Mouse (Mus musculus): ENCODE results near the gene Zkscan1. TPM values are rescaled to one million over a fixed set of nuclear protein-coding genes. Genes with fewer than 3 reads are reported as not detected.

The Zkscan1 gene
- total RNA-seq, 2 experiments from 2014 or later, result 17.8 to 18.0 TPM

GRCm38 (mm10) chr5:138116255-138117198 is 31.6 kb downstream of the Zkscan1 start, which contains the start of gene Zscan21:
Zscan21 (plus strand) TSS chr5:138116903.
- DNase-seq, result peak; percentile 90 to 93
- intact Hi-C loops (cut with DNase I), result no loop called here

GRCm38 (mm10) chr5:138117199-138118015 is 32.5 kb downstream of the Zkscan1 start:
- intact Hi-C loops (cut with DNase I), result no loop called here
- no peak for DNase-seq

- DNase-seq, result no peak
- intact Hi-C loops (cut with DNase I), result no loop called here
Measured at GRCm38 (mm10) chr5:138118041-138118440, 33.2 kb downstream of the Zkscan1 start.

- intact Hi-C loops (cut with DNase I), result loop anchor here (10.0 kb wide), 1 partner anchor 338 kb away; no protein-coding TSS in a partner anchor
Measured at GRCm38 (mm10) chr5:138132425-138133064, 47.7 kb downstream of the Zkscan1 start.

GRCm38 (mm10) chr5:138137257-138137656 is 52.4 kb downstream of the Zkscan1 start:
- intact Hi-C loops (cut with DNase I), result loop anchor here (10.0 kb wide), 1 partner anchor 342 kb away; no protein-coding TSS in a partner anchor

More at GRCm38 (mm10) chr5:138132425-138133064, 47.7 kb downstream of the Zkscan1 start:
- DNase-seq, result no peak

GRCm38 (mm10) chr5:138137935-138138549 is 53.2 kb downstream of the Zkscan1 start:
- DNase-seq, result peak; percentile 4 to 51
- intact Hi-C loops (cut with DNase I), result loop anchor here (2.0 to 10.0 kb wide), 2 partner anchors 251 to 343 kb away; no protein-coding TSS in a partner anchor

More at GRCm38 (mm10) chr5:138137257-138137656, 52.4 kb downstream of the Zkscan1 start:
- no peak for DNase-seq

GRCm38 (mm10) chr5:138138585-138138984 is 53.7 kb downstream of the Zkscan1 start:
- no peak for DNase-seq
- intact Hi-C loops (cut with DNase I), result loop anchor here (2.0 to 10.0 kb wide), 2 partner anchors 252 to 344 kb away; no protein-coding TSS in a partner anchor

- intact Hi-C loops (cut with DNase I), result loop anchor here (10.0 kb wide), 1 partner anchor 370 kb away; the partner anchor contains the start of genes Mepce and Zcwpw1
Measured at GRCm38 (mm10) chr5:138154390-138154789, 69.5 kb downstream of the Zkscan1 start.

GRCm38 (mm10) chr5:138155443-138155976 is 70.6 kb downstream of the Zkscan1 start, which contains the start of gene Zfp113:
Zfp113 (minus strand) TSS chr5:138155744.
- intact Hi-C loops (cut with DNase I), result loop anchor here (5.0 to 10.0 kb wide), 2 partner anchors 268 to 371 kb away; partner anchors contain the start of genes Mepce and Zcwpw1
- DNase-seq, result peak; percentile 83 to 87

More at GRCm38 (mm10) chr5:138154390-138154789, 69.5 kb downstream of the Zkscan1 start:
- DNase-seq, result no peak

Other genes with a start within 250 kb of the Zkscan1 start
- gene Pilra, start 248.8 kb upstream of the Zkscan1 start, total RNA-seq (2021), result 1 to 10 TPM; 1.3 to 2.4 TPM
- 1 to 10 TPM in 1 of 2 experiments, under 1 TPM in 1; 0.44 to 1.5 TPM for gene Pilrb1, start 227.0 kb upstream of the Zkscan1 start, total RNA-seq (2021)
- gene Pilrb2, start 213.3 kb upstream of the Zkscan1 start, total RNA-seq (2021), result under 1 TPM; 0.45 to 1.00 TPM
- under 1 TPM; 0.22 to 0.27 TPM for gene Cyp3a13, start 163.5 kb upstream of the Zkscan1 start, total RNA-seq (2021)
- under 1 TPM; 0.26 to 0.27 TPM for gene Gjc3, start 122.0 kb upstream of the Zkscan1 start, total RNA-seq (2021)
- gene Azgp1, start 103.6 kb upstream of the Zkscan1 start, total RNA-seq (2021), result not detected
- not detected for gene Smok3a, start 63.8 kb upstream of the Zkscan1 start, total RNA-seq (2021)
- gene Smok3b, start 63.7 kb upstream of the Zkscan1 start, total RNA-seq (2021), result not detected
- gene Smok3c, start 31.9 kb upstream of the Zkscan1 start, total RNA-seq (2021), result not detected
- 10 to 100 TPM; 13.7 to 14.2 TPM for gene Zscan21, start 31.8 kb downstream of the Zkscan1 start, total RNA-seq (2021)
- 10 to 100 TPM in 1 of 2 experiments, 1 to 10 TPM in 1; 8.0 to 10.9 TPM for gene Zfp113, start 70.7 kb downstream of the Zkscan1 start, total RNA-seq (2021)
- 100 to 1,000 TPM; 124 TPM for gene Cops6, start 76.0 kb downstream of the Zkscan1 start, total RNA-seq (2021)
- 10 to 100 TPM in 1 of 2 experiments, 1 to 10 TPM in 1; 9.2 to 10.9 TPM for gene Ap4m1, start 86.9 kb downstream of the Zkscan1 start, total RNA-seq (2021)
- gene Mcm7, start 87.3 kb downstream of the Zkscan1 start, total RNA-seq (2021), result 10 to 100 TPM; 13.0 to 19.2 TPM
- 10 to 100 TPM; 25.3 to 28.4 TPM for gene Taf6, start 102.4 kb downstream of the Zkscan1 start, total RNA-seq (2021)
- gene Cnpy4, start 102.4 kb downstream of the Zkscan1 start, total RNA-seq (2021), result 1 to 10 TPM; 6.8 to 7.1 TPM
- gene Mblac1, start 109.2 kb downstream of the Zkscan1 start, total RNA-seq (2021), result 1 to 10 TPM; 2.7 to 3.2 TPM
- gene Nxpe5, start 140.8 kb downstream of the Zkscan1 start, total RNA-seq (2021), result under 1 TPM; 0.71 to 0.98 TPM
- gene Lamtor4, start 170.4 kb downstream of the Zkscan1 start, total RNA-seq (2021), result 10 to 100 TPM; 59.2 to 63.4 TPM
- 1 to 10 TPM; 4.1 to 5.2 TPM for gene BC037034, start 178.9 kb downstream of the Zkscan1 start, total RNA-seq (2021)
- gene Gal3st4, start 187.8 kb downstream of the Zkscan1 start, total RNA-seq (2021), result under 1 TPM; 0.38 to 0.41 TPM
- under 1 TPM in 1 of 2 experiments, not detected in 1; 0.05 TPM for gene Gm43720, start 194.9 kb downstream of the Zkscan1 start, total RNA-seq (2021)
- under 1 TPM; 0.26 to 0.51 TPM for gene Gpc2, start 194.9 kb downstream of the Zkscan1 start, total RNA-seq (2021)
- gene Stag3, start 195.2 kb downstream of the Zkscan1 start, total RNA-seq (2021), result under 1 TPM; 0.14 to 0.34 TPM